Mouse (Mus musculus): ENCODE results near the gene Cerkl.

Cerkl gene

DNA sequence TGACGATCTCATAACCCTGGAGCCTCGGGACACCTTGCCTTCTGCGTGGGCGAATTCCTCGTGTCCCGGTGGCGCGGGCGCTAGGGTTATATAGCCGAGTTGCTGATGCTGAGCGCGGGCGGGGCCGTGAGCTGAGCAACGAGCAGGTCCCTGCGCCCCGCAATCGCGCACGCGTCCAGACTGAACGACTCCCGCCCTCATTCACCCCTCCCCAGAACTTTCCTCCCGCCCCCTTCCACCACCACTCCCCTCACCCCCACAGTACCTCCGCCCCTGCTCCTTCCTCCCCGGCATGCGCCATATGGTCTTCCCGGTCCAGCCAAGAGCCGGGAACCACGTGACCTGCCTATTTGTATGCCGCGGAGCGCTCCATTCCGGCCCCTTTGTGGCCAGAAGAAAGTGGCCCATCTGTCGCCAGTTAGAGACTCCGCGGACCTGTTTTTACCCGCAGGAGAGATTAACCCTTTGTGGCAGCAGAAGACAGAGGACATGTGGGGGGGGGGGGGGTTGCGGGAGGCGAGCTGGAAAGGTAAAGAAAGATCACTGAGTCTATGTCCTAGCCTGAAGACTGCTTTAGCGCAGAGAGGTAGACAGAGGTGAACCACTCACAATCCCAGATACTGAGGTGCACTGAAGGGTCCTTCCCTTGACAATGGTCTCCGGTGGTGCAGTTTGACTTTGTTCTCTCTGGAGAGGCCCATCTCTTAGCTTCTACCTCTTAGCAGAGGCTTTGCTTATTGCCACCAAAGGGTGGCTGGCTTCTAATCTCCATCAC lies at the start of gene Cerkl, which contains the start of gene Neurod1:
Gene Cerkl (minus strand): TSS at position 211 of the 775 bp plus-strand sequence.
Gene Neurod1 (minus strand): TSS at position 177 of the 775 bp plus-strand sequence.
- DNase-seq (ENCODE audit: low read depth, low spot score): no peak

DNA sequence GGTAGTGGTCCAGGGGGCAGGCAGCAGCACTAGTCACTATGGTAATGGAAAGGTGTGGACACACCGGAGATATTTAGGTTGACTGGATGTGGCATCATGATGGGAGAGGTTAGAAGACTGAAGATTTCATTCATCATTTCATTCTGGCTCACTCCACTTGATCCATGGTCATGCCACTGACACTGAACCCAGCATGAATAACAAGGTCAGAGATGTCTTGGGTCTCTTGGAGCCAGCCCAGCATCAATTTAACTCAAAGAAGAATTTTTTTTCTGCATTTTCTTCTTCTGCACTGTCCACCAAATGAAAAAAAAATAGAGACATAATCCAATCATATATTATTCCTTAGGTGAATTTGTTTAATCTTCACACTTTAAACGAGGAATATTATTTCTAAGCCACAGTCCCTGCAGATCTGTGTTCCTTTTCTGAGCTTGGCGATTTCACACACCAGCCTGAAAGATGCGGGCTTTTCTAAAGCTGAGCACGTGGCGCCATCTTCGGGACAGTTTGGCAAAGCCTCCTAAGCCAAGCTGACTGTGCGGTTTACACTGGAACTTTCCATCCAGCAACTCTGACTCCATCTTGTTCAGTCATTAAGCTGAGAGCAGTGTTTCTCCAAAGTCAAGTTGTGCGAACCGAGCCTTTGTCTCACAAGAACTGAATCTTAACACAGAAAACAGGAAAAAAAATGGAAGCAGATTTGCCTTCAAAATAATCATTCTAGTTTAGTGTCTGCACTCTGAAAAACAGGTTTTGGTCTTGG lies 42.6 kb upstream of the Cerkl start:
- DNase-seq (ENCODE audit: low read depth, low spot score): peak; percentile 29

DNA sequence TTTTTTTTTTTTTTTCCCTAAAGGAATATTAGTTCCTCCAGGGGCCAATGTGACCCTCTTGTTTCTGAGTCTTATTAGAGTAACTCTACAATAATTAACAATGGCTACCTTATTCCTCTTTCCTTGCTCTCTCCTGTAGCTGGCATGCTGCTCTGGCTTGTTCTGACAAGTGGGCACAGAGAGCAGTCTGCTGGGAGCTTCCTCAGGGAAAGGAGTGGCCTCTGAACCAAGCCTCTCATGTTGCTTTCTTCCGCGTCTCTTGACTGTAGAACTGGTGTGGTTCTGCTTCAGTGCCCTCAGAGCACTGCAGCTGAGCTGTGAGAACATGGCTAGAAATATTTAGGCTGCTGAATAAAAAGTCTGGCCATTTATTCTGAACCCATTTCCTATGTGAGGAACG lies 28.5 kb upstream of the Cerkl start:
- DNase-seq (ENCODE audit: low read depth, low spot score): no peak

DNA sequence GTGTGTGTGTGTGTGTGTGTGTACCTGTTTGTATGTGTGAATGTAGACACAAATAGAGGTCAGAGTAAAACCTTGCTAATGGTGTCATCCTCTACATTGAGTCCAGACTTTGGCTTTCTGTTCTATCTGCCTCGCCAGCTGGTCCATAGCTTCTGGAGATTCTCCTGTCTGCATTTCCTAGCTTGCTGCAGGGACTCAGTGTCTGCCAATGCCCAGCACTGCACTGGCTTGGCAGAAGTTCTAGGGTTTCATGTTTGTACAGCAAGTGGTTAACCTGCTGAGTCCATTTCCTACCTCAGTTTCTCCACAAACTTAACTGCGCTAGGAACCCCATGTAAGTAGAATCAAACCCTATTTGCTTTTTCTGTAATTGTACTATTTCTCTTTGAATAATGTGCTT lies 25.9 kb upstream of the Cerkl start:
- DNase-seq (ENCODE audit: low read depth, low spot score): no peak

DNA sequence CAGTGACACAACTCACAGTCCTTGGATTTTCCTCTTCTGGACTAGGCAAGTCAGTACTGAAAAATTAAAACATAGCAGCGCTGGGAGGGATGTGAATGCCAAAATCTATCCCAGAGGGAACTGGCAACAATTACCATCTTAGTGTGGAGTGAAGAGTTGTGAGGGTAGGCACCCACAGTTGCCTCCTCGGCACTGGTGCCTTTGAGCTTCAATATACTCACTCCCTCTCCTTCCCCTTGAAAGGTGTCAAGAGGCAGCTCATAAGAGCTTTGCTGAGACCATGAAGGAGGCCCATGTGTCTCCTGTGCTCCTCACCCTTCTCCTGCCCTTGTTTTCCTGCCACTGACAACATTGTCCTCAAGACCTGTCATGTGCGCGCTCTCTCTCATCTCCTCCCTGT lies 5.8 kb upstream of the Cerkl start:
- DNase-seq (ENCODE audit: low read depth, low spot score): no peak

DNA sequence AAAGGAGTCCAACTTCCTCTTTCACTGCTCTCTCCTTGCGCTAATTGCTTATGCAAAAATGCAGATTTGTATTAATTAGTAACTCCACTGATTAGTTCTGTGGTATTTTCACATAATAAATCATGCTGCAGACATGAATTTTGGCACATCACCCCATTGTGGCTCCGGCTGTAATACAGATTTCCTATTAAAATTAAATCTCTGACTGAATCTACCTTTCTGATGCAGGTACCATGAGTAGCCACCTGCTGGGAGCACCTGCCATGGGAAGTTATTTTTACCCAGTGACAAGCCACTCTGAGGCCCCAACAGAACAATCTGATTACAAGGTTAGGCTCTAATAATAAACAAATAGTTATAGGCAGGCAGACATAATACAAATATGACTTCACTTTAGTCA lies 5.3 kb upstream of the Cerkl start:
- no peak for DNase-seq (ENCODE audit: low read depth, low spot score)

DNA sequence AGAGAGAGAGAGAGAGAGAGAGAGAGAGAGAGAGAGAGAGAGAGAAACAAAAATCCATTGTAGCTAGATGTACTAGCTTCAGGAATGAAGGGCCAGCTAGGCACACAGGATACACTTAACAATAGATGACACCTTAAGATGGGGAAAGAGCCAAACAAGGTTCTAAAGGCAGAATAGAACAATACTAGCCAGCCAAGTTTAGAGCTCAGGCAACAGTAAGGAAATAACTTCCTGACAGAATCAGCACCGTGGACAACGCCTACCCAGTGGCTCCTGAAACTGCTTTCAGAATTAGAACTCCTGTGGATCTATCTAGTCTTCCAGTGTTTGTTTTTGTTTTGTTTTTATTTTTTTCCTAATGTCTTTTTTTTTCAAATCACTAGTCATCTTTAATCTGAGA lies 4.0 kb upstream of the Cerkl start:
- DNase-seq (ENCODE audit: low read depth, low spot score): no peak

DNA sequence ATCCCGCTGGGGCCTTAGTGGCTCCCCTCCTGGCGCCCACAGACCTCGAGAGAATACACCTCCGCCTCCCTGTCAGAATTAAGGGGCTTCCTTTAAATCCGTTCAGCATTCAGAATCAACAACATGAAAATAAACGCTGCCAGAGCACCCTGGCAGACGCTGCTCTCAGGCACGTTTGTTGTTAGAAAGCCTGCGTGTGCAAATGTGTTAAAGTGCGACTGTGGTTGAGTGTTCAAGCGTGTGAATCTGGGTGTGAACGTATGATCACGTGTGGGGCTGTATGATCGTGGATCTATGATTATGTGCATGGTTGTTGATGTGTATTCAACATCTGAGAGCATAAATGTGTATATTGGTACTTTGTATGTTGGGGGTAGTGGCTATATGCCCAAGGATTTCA lies 3.5 kb upstream of the Cerkl start:
- DNase-seq (ENCODE audit: low read depth, low spot score): no peak

DNA sequence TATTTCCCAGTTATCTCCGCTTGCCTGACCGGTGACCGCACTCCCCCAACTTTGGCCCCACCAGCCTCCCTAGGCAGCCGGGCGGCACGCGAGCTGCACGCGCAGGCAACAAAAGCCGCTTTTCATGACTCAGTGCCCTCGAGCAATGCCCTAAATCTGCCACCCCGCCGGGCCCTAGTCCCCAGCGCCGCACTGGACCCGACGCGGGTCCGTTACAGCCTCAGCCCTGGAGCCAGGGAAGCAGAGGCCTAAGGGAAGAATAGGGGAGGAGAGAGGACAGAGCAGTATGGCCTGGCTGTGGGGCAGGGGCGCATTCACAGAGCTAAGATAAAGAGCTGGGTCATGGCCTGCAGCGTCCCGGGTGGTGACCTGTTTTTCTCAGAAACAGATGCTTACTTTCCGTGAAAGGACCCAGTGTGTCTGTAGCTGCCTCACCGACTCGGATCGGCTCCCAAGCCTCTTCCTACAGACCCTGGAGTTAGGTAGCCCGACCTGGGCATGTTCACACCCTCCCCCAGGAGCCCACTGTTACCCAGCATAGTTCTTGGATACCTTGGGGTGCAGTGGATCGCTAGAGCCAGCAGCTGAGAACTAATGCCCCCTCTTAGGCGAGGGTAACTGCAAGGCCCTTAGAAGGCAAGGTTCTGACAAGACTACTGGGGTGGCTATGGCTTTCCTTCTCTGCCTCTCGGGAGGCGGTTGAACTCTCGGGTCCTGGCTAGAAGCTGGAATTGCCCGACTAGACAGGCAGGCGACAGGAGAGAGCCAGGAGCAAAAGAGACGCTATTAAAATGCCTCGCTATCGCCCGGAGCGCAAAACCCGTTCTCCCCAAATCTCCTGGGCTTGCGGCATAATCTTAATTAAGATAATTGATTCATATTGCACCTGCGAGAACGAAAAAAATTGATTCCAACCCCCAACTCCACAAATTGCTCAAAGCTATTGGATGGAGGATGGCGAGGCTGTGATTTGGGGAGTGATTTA lies 2.8 kb upstream of the Cerkl start:
- DNase-seq (ENCODE audit: low read depth, low spot score): no peak

DNA sequence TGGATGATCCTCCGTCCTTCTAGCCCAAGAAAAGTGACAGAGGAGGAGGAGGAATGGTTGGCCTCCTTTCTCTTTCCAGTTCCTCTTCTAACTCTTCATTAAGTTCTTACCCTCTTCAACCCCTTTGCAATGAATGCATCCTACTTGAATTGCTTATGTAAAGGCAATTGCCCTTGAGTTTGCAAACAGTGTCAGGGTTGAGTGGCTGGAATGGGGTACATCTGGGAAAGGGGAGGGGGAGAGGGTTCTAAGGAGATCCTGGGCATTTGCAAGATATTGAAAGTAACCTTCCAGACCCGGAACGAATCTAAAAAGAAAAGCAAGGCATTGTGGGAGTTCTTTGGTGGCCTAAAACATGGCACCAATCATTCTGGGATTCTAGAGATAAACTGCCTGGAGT lies 1.3 kb upstream of the Cerkl start:
- no peak for DNase-seq (ENCODE audit: low read depth, low spot score)

DNA sequence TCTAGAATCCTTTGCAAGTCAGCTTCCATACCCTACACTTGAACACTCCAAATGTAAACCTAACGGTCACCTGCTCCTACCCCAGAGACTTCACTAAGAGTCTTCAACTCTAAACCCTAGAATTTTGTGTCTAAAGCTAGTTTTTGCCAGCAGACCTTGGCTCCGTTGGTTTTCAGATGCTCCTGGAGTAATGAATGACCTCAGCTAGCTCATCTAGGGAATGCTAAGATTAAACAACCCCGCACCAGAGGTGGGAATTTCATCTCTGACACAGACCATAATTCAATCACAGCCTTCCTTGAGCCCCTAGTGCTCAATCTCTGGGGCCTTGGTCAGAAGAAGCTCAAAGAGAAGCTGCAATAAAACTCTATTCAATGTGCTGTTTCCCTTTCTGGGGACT lies 849 bp upstream of the Cerkl start:
- DNase-seq (ENCODE audit: low read depth, low spot score): no peak

DNA sequence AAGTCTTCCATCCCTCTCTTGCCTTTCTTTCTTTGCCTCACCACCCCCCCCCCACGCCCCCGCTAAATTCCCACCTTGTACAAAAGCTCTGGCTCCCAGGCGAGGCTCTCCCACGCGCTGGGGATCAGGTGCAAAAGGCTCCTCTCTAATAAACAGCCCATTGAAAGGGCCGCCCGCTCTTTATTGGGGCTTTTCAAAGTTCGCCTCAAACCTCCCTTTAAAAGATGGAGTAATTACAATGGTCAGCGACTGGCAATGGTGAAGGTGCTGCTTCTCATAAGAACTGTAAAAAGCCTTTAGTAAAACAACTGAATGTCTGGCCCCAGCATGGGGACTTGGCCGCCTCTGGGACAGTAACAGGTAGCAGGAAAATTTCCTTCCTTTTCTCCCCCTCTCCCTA lies 939 bp downstream of the Cerkl start:
- no peak for DNase-seq (ENCODE audit: low read depth, low spot score)

DNA sequence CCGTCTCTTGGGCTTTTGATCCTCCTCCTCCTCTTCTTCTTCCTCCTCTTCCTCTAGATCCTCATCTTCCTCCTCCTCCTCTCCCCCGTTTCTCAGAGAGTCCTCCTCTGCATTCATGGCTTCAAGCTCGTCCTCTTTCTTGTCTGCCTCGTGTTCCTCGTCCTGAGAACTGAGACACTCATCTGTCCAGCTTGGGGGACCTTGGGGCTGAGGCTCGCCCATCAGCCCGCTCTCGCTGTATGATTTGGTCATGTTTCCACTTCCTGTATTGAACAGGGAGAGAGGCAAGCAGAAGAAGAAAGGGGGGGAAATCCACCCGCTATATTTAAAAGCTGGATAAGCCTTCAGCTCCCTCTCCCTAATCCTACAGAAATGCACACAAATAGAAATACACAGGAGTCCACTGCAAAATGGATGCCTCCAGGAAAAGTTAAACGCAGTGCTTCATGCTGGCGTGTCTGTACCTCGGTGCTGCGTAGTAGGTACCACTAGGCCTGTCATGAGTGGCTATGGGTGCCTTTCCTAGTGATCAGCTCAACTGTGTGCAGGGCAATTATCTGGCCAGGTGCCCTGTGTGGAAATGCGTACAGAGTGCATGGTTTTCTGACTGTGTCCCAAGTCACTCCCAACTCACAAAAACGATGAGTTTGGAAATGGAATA lies 1.7 kb downstream of the Cerkl start:
- DNase-seq (ENCODE audit: low read depth, low spot score): no peak

DNA sequence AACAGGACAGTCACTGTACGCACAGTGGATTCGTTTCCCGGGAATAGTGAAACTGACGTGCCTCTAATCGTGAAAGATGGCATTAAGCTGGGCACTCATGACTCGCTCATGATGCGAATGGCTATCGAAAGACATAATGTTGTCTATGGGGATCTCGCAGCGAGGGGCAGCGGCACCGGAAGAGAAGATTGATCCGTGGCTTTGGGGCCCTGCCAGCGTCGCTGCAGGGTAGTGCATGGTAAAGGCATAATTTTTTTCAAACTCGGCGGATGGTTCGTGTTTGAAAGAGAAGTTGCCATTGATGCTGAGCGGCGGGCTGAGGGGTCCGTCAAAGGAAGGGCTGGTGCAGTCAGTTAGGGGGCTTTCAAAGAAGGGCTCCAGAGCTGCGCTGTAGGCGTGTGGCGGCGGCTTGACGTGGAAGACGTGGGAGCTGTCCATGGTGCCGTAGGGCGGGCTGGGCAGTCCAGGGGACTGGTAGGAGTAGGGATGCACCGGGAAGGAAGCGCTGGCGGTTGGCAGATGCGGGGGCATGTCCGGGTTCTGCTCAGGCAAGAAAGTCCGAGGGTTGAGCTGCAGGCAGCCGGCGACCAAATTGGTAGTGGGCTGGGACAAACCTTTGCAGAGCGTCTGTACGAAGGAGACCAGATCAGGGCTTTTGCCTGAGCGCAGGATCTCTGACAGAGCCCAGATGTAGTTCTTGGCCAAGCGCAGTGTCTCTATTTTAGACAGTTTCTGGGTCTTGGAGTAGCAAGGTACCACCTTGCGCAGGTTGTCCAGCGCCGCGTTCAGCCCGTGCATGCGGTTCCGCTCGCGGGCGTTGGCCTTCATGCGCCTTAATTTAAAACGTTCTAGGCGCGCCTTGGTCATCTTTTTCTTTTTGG lies 2.4 kb downstream of the Cerkl start:
- DNase-seq (ENCODE audit: low read depth, low spot score): no peak

DNA sequence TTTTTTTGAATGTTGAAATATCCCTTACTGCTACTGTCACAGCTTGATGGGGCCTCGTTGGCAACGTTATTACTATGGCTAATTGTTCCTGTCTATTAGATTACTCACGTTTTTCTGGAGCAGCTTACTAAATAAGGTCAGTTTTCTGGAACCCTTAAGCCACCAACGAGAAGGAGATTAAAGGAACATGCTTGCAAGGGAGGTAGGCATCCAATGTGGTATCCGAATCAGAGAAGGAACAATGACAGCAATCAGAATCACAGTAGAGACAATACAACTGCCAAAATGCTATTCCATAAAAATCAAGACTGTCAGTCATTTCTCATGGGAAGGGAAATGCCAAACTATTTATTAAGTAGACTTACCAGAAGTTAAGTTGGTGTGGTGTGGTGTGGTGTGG lies 5.1 kb downstream of the Cerkl start:
- no peak for DNase-seq (ENCODE audit: low read depth, low spot score)

DNA sequence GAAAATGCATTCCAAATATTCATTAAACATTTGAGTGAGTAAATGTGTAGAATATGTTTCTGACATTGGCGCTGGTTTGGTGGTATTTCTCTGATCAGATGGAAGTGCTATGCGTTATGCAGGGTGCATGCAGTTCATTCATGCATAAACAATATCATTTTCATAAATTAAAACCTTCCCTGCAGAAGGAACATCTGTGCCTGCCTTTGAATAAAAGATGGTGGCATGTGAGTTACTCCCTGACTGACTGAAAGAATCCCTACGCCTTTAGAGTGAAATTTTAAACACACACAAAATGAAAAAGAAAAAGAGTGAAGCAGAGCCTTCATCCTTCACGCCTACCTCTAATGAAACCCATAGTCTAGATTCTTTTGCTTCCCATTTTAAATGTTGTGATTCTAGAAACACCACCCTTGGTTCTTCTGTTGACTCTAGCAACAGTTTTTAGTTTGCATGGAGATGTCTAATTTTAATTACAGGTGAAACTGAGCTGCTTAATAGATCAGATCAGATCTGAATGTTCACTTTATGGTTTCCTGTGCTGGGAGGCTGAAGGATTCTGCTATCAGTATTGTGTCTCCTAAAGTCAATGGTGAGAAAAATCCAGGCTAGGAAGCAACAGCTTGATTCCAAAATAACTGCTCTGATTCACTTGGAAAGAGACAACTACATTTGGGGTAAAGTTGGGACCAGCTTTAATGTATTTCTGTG lies 5.7 kb downstream of the Cerkl start:
- DNase-seq (ENCODE audit: low read depth, low spot score): no peak

DNA sequence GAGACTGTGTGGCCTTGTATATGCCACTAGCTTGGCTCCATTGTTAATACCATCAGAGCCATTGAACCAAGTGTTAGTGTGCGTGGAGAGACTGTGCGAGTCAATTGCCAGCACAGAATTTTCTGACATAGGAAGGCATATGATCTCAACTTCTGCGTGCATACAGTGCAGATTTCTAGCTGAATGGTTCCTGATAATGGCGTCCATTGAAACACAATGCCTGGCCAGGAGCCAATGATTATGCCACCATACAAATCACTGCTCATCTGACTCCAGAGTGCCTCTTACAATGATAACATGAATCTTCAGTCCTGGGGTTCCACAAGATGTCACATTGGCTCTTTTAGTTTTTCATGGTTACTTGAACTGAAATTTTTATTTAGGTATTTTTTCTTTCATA lies 7.2 kb downstream of the Cerkl start:
- no peak for DNase-seq (ENCODE audit: low read depth, low spot score)

DNA sequence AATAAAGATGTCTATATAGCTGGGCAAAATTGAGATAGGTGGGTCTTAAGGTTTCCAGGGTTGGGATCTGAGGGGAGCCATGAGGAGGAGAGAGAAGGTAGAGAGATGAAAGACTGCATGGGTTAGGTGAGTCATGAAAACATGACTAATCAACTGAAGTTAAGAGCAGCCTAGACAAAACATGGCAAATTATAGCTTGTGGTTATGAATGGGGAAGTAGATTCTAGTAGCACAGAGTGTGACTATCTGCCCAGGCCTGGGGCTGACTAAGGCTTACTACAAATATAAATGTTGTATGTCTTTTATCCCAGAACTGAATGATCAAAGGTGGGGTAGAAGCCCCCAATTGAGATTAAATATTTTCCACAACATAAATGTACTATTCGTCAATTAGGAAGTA lies 9.4 kb downstream of the Cerkl start:
- no peak for DNase-seq (ENCODE audit: low read depth, low spot score)

DNA sequence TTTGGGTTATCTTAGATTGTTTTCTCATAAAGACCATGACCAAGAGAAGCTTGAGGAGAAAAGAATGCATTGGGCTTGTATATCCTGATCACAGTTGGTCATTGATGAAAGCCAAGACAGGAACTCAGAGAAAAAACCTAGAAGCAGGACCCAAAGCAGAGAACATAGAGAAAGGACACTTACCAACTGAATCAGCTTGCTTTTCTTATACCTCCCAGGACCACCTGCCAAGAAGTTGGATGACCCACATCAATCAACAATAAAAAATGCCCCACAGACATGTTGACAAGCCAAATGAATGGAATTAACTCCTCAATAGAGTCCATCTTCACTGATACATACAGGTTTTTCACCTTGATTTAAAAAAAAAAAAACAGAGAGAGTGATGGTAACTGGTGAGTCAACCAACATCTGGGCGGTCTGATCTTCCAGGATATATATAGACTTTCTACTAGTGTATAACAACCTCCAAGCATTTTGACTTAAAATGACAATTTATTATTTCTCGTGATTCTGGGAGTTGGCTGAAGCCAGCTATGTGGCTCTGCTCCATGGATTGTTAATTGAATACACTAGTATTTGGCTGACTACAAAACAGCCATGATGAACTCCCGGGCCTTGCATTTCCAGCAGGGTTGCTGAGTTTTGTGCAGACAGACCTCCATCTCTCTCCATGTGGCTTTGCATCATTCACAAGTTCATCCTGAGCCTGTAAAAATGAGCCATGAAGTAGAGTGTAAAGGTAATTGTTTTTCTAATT lies 12.5 kb downstream of the Cerkl start:
- no peak for DNase-seq (ENCODE audit: low read depth, low spot score)

Data from skeletal muscle tissue, adult 2 months (tissue).